Mouse (Mus musculus): ENCODE data around the gene Pfdn4. TPM values are rescaled to one million over a fixed set of nuclear protein-coding genes. Genes with fewer than 3 reads are reported as not detected.

Gene Pfdn4
- polyA plus RNA-seq, 1 experiment = not detected

DNA sequence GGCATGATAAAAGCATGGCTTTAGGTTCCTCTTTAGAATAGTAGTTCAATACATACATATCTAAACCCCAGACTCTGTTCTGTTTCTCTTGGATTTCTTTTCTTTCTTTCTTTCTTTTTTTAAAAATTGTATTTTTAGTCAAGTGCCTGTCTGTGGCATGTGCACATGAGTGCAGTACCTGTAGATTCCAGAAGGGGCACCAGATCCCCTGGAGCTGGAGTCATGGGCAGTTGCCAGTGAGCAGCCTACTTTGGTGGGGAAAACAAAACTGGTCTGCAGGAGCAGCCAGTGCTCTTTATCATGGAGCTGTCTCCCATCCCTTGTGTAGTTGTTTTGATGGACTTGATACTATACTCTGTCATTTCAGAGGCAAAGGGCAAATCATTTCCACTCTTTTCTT lies 28.2 kb upstream of the Pfdn4 start:
- TF ChIP-seq POLR2A (IDR thresholded peaks at IDR 0.05; ENCODE audit: insufficient read depth, low read depth, low read length) = no peak
- TF ChIP-seq CTCF (IDR thresholded peaks at IDR 0.05; ENCODE audit: insufficient read depth, low read depth, low read length) = no peak
- H3K4me3 ChIP-seq (ENCODE audit: insufficient read depth, low read depth, low read length) = no peak overlapping the region
- H3K4me1 ChIP-seq (ENCODE audit: control insufficient read depth, insufficient read depth, low read length) = no peaks in the 10 kb centered on the region
- no peak overlapping the region for H3K27ac ChIP-seq (ENCODE audit: insufficient read depth, low read depth, low read length)

DNA sequence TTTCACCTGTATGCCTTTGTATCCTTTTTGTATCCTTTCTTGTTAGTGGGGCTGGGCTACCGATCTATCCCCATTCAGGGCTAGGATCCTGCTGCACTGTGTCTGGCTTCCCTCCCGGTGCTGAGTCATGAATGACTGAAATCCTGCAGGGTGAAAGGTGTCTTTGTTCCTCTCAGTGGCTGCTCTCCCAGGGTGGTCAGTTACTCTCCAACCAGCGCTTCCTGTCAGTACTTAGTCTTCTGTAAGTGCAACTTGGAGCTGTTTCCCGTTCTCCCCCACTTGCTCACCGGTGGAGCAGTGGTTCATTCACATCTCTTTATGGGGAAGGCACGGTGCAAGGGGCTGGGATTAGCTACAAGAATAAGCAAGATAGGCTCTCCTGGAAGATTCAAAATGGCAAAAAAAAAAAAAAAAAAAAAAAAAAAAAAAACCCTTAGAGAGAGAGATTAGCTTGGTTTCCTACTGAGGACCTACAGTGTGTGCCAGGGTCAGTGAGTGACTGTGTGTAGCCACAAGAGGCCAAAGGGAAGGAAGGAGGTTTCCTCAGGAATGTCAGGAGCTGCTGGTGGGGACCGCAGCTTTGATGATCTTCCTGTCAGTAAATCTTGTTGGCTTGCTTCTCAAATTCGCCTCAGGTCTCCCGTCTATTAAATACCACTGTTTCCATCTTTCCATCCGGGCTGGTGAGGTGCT lies 26.5 kb upstream of the Pfdn4 start:
- WGBS = 15% methylated on average over 10 of the region's 10 CpGs
- Histone ChIP-seq H3K4me1 (ENCODE audit: control insufficient read depth, insufficient read depth, low read length) (no peaks in the 10 kb centered on the region), H3K27ac (ENCODE audit: insufficient read depth, low read depth, low read length) (no peak overlapping the region), H3K4me3 (ENCODE audit: insufficient read depth, low read depth, low read length) (no peak overlapping the region)
- TF ChIP-seq CTCF (IDR thresholded peaks at IDR 0.05; ENCODE audit: insufficient read depth, low read depth, low read length) (no peak), POLR2A (IDR thresholded peaks at IDR 0.05; ENCODE audit: insufficient read depth, low read depth, low read length) (no peak)

GRCm38 (mm10) chr2:170470591-170470990 lies 25.6 kb upstream of the Pfdn4 start:
- Histone ChIP-seq H3K4me3 (ENCODE audit: insufficient read depth, low read depth, low read length) (no peak overlapping the region), H3K4me1 (ENCODE audit: control insufficient read depth, insufficient read depth, low read length) (no peaks in the 10 kb centered on the region), H3K27ac (ENCODE audit: insufficient read depth, low read depth, low read length) (no peak overlapping the region)
- TF ChIP-seq POLR2A (IDR thresholded peaks at IDR 0.05; ENCODE audit: insufficient read depth, low read depth, low read length) (no peak), CTCF (IDR thresholded peaks at IDR 0.05; ENCODE audit: insufficient read depth, low read depth, low read length) (no peak)
- WGBS = 87% methylated on average over 5 of the region's 5 CpGs

DNA sequence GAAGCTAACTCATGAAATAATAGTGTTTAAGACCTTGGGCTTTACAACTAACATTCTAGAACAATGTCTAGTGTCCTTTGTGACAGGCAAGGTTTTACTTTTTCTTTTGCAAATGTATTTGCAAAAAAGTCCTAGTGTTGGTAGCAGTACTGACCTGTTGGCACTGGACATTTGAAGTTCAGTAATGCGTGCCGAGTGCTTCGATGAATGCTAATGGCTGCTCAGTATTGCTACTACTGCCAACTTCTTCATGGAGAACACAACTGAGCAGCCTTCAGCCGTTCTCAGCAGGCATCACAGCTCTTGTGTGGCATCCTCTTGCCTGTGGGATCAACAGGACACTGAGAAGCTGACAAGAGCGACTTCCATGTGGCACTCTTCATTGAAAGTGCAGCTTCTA lies 22.1 kb upstream of the Pfdn4 start:
- no peaks in the 10 kb centered on the region for H3K4me1 ChIP-seq (ENCODE audit: control insufficient read depth, insufficient read depth, low read length)
- WGBS = 74% methylated on average over 5 of the region's 5 CpGs
- H3K27ac ChIP-seq (ENCODE audit: insufficient read depth, low read depth, low read length) = no peak overlapping the region
- no peak for TF ChIP-seq CTCF (IDR thresholded peaks at IDR 0.05; ENCODE audit: insufficient read depth, low read depth, low read length)
- TF ChIP-seq POLR2A (IDR thresholded peaks at IDR 0.05; ENCODE audit: insufficient read depth, low read depth, low read length) = no peak
- H3K4me3 ChIP-seq (ENCODE audit: insufficient read depth, low read depth, low read length) = no peak overlapping the region

DNA sequence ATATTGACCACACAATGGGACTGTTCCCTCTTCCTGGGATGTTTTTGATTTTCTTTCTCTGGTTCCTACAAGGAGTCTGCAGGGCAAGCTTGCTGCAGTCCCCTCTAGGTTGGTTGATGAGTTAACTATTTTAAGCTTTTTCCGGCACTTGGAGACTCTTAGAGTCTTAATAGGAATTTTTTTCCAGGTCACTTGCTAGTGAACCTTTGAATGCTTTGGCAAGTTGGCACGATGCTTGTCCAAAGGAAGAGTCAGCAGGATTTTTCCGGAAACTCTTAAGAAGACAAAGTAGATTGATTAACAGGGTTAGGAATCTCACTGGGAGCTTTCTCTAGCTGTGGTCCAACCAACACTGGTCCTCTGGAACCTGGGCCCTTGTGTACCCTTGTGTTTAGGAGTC lies 21.1 kb upstream of the Pfdn4 start:
- Histone ChIP-seq H3K4me3 (ENCODE audit: insufficient read depth, low read depth, low read length) (no peak overlapping the region), H3K27ac (ENCODE audit: insufficient read depth, low read depth, low read length) (no peak overlapping the region), H3K4me1 (ENCODE audit: control insufficient read depth, insufficient read depth, low read length) (no peaks in the 10 kb centered on the region)
- WGBS = 68% methylated on average over 3 of the region's 3 CpGs
- no peak for TF ChIP-seq CTCF (IDR thresholded peaks at IDR 0.05; ENCODE audit: insufficient read depth, low read depth, low read length)
- TF ChIP-seq POLR2A (IDR thresholded peaks at IDR 0.05; ENCODE audit: insufficient read depth, low read depth, low read length) = no peak

DNA sequence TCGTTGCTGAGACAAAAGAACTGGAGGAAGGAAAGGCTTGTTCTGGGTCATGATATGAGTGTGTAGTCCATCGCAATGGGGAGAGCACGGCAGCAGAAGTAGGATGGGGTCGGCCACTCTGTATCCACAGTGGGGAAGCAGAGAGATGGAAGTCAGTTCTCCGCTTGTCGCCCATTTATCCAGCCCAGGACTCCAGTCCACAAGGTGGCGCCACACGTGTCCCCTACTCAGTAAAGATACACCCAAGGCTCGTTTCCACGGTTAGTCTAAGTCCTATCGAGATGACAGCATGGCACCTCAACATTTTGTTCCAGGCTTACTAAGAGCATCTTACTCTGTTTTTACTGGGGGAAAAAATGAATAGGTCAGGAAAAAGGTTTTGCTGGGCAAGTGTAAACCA lies 20.0 kb upstream of the Pfdn4 start:
- Histone ChIP-seq H3K4me3 (ENCODE audit: insufficient read depth, low read depth, low read length) (no peak overlapping the region), H3K4me1 (ENCODE audit: control insufficient read depth, insufficient read depth, low read length) (no peaks in the 10 kb centered on the region), H3K27ac (ENCODE audit: insufficient read depth, low read depth, low read length) (no peak overlapping the region)
- whole genome bisulfite sequencing = 90% methylated on average over 11 of the region's 11 CpGs
- no peak for TF ChIP-seq CTCF (IDR thresholded peaks at IDR 0.05; ENCODE audit: insufficient read depth, low read depth, low read length)
- no peak for TF ChIP-seq POLR2A (IDR thresholded peaks at IDR 0.05; ENCODE audit: insufficient read depth, low read depth, low read length)

- TF ChIP-seq POLR2A (IDR thresholded peaks at IDR 0.05; ENCODE audit: insufficient read depth, low read depth, low read length) (no peak), CTCF (IDR thresholded peaks at IDR 0.05; ENCODE audit: insufficient read depth, low read depth, low read length) (no peak)
- Histone ChIP-seq H3K27ac (ENCODE audit: insufficient read depth, low read depth, low read length) (no peak overlapping the region), H3K4me1 (ENCODE audit: control insufficient read depth, insufficient read depth, low read length) (no peaks in the 10 kb centered on the region), H3K4me3 (ENCODE audit: insufficient read depth, low read depth, low read length) (no peak overlapping the region)
- WGBS = 93% methylated on average over 8 of the region's 8 CpGs
Observed at GRCm38 (mm10) chr2:170476643-170477042, 19.6 kb upstream of the Pfdn4 start.

GRCm38 (mm10) chr2:170482019-170482540 lies 14.1 kb upstream of the Pfdn4 start:
- 77% methylated on average over 10 of the region's 10 CpGs for WGBS
- no peak overlapping the region for H3K4me3 ChIP-seq (ENCODE audit: insufficient read depth, low read depth, low read length)
- no peaks in the 10 kb centered on the region for H3K4me1 ChIP-seq (ENCODE audit: control insufficient read depth, insufficient read depth, low read length)
- H3K27ac ChIP-seq (ENCODE audit: insufficient read depth, low read depth, low read length) = no peak overlapping the region
- TF ChIP-seq POLR2A (IDR thresholded peaks at IDR 0.05; ENCODE audit: insufficient read depth, low read depth, low read length) (no peak), CTCF (IDR thresholded peaks at IDR 0.05; ENCODE audit: insufficient read depth, low read depth, low read length) (no peak)

GRCm38 (mm10) chr2:170483914-170484313 lies 12.3 kb upstream of the Pfdn4 start:
- 76% methylated on average over 11 of the region's 11 CpGs for WGBS

More at GRCm38 (mm10) chr2:170483914-170484313, 12.3 kb upstream of the Pfdn4 start:
- H3K4me3 ChIP-seq (ENCODE audit: insufficient read depth, low read depth, low read length) = no peak overlapping the region
- TF ChIP-seq CTCF (IDR thresholded peaks at IDR 0.05; ENCODE audit: insufficient read depth, low read depth, low read length) = no peak
- no peak for TF ChIP-seq POLR2A (IDR thresholded peaks at IDR 0.05; ENCODE audit: insufficient read depth, low read depth, low read length)
- no peaks in the 10 kb centered on the region for H3K4me1 ChIP-seq (ENCODE audit: control insufficient read depth, insufficient read depth, low read length)
- no peak overlapping the region for H3K27ac ChIP-seq (ENCODE audit: insufficient read depth, low read depth, low read length)

All from olfactory bulb, adult 2 months (tissue).